Mouse (Mus musculus): ENCODE results near the gene Snapc4.

The Snapc4 gene

GRCm38 (mm10) chr2:26312812-26313211 is 67.6 kb downstream of the Snapc4 start:
- DNase-seq, result no peak

Measured in liver (tissue).